ENCODE assay signal across 30 mouse cellular contexts in genomic region chr16:48418557-48418956, GRCm38 (mm10). TPM values are rescaled to one million over a fixed set of nuclear protein-coding genes. Genes with fewer than 3 reads are reported as not detected.
DNase-seq lines count a peak whose midpoint lies in the region; ATAC-seq and TF ChIP-seq lines count a peak whose summit lies in the region.
"Had no signal": no experiment of that assay in that cellular context is flagged by ENCODE, and none has a peak within 500 bp of the region (broad histone marks: within the 10 kb centered on the region; RNA-seq: fewer than 3 reads in every experiment).

No protein-coding gene starts in this region.

- H3K9me3 ChIP-seq in forebrain, embryonic 16.5 days (ENCODE audit: control insufficient read depth, low read length), result no peaks in the 10 kb centered on the region
- no peaks in the 10 kb centered on the region for H3K9me3 ChIP-seq in forebrain, embryonic 14.5 days (replicated peaks; ENCODE audit: control insufficient read depth, low read length)
- no peaks in the 10 kb centered on the region for H3K9me3 ChIP-seq in kidney, postnatal 0 days (replicated peaks; ENCODE audit: low read length)
- H3K9me3 ChIP-seq in lung, embryonic 14.5 days (ENCODE audit: low read depth, low read length), result no peaks in the 10 kb centered on the region
- no peaks in the 10 kb centered on the region for H3K9me3 ChIP-seq in lung, postnatal 0 days (ENCODE audit: low read length)
- H3K9me3 ChIP-seq: embryonic facial prominence, embryonic 13.5 days; embryonic facial prominence, embryonic 15.5 days; forebrain, embryonic 10.5 days; forebrain, embryonic 12.5 days; forebrain, embryonic 15.5 days; G1E had no signal

- H3K4me3 ChIP-seq in forebrain, embryonic 16.5 days (replicated peaks; ENCODE audit: low read length), result no peak overlapping the region
- no peak overlapping the region for H3K4me3 ChIP-seq in forebrain, embryonic 14.5 days (ENCODE audit: low read depth, low read length)
- no peak overlapping the region for H3K4me3 ChIP-seq in kidney, postnatal 0 days (replicated peaks; ENCODE audit: low read depth, low read length)
- H3K4me3 ChIP-seq in lung, embryonic 14.5 days (ENCODE audit: low read depth, low read length), result no peak overlapping the region
- no peak overlapping the region for H3K4me3 ChIP-seq in lung, postnatal 0 days (ENCODE audit: low read depth, low read length)
- H3K4me3 ChIP-seq: embryonic facial prominence, embryonic 13.5 days; embryonic facial prominence, embryonic 15.5 days; erythroblast, embryonic 14.5 days; forebrain, embryonic 10.5 days; forebrain, embryonic 12.5 days; forebrain, embryonic 15.5 days had no signal

- no peaks in the 10 kb centered on the region for H3K4me1 ChIP-seq in forebrain, embryonic 16.5 days (replicated peaks; ENCODE audit: control insufficient read depth, insufficient read depth, low read length)
- no peaks in the 10 kb centered on the region for H3K4me1 ChIP-seq in forebrain, embryonic 14.5 days (ENCODE audit: control insufficient read depth, insufficient read depth, low read length)
- H3K4me1 ChIP-seq in kidney, postnatal 0 days (replicated peaks; ENCODE audit: insufficient read depth, low read length), result no peaks in the 10 kb centered on the region
- H3K4me1 ChIP-seq in lung, embryonic 14.5 days (ENCODE audit: insufficient read depth), result no peaks in the 10 kb centered on the region
- H3K4me1 ChIP-seq in lung, postnatal 0 days (ENCODE audit: insufficient read depth, low read depth, low read length), result no peaks in the 10 kb centered on the region
- H3K4me1 ChIP-seq: embryonic facial prominence, embryonic 13.5 days; embryonic facial prominence, embryonic 15.5 days; forebrain, embryonic 10.5 days; forebrain, embryonic 12.5 days; forebrain, embryonic 15.5 days had no signal

- H3K27me3 ChIP-seq in forebrain, embryonic 16.5 days (replicated peaks; ENCODE audit: control insufficient read depth, insufficient read depth, low read length), result no peaks in the 10 kb centered on the region
- H3K27me3 ChIP-seq in forebrain, embryonic 14.5 days (replicated peaks; ENCODE audit: control insufficient read depth, insufficient read depth, low read length), result no peaks in the 10 kb centered on the region
- H3K27me3 ChIP-seq in kidney, postnatal 0 days (ENCODE audit: insufficient read depth, low read length), result no peaks in the 10 kb centered on the region
- H3K27me3 ChIP-seq in lung, embryonic 14.5 days (ENCODE audit: insufficient read depth, low read length), result no peaks in the 10 kb centered on the region
- no peaks in the 10 kb centered on the region for H3K27me3 ChIP-seq in lung, postnatal 0 days (replicated peaks; ENCODE audit: insufficient read depth, low read length)
- H3K27me3 ChIP-seq: CH12.LX; embryonic facial prominence, embryonic 13.5 days; embryonic facial prominence, embryonic 15.5 days; forebrain, embryonic 12.5 days; forebrain, embryonic 15.5 days had no signal

- no peak for TF ChIP-seq CTCF in kidney, postnatal 0 days (IDR thresholded peaks at IDR 0.05; ENCODE audit: low read depth)
- no peak for TF ChIP-seq CTCF in lung, embryonic 14.5 days (IDR thresholded peaks at IDR 0.05; ENCODE audit: low read depth)
- TF ChIP-seq CTCF in lung, postnatal 0 days (IDR thresholded peaks at IDR 0.05), result no peak

- WGBS in forebrain, embryonic 16.5 days, result 72% methylated on average over 3 of the region's 3 CpGs
- 85% methylated on average over 3 of the region's 3 CpGs for WGBS in forebrain, embryonic 14.5 days
- WGBS in kidney, postnatal 0 days, result 44% methylated on average over 3 of the region's 3 CpGs
- WGBS in lung, embryonic 14.5 days, result 40% methylated on average over 3 of the region's 3 CpGs
- 42% methylated on average over 3 of the region's 3 CpGs for WGBS in lung, postnatal 0 days

- ATAC-seq in forebrain, embryonic 16.5 days, result peak; percentile 20; the same call in 1 of the 2 replicates
- no peak for ATAC-seq in forebrain, embryonic 14.5 days
- ATAC-seq in kidney, postnatal 0 days (replicated peaks; ENCODE audit: low FRiP score, low read depth), result no peak
- peak; percentile 70; the same call in 1 of the 2 replicates for ATAC-seq in lung, embryonic 14.5 days (ENCODE audit: insufficient read depth)
- no peak for ATAC-seq in lung, postnatal 0 days
- ATAC-seq: CD4-positive, CD25-positive, alpha-beta regulatory T cell, adult 4 months; forebrain, embryonic 15.5 days had no signal

- H3K4me2 ChIP-seq in forebrain, embryonic 16.5 days (ENCODE audit: low read length), result no peak overlapping the region
- no peak overlapping the region for H3K4me2 ChIP-seq in forebrain, embryonic 14.5 days (ENCODE audit: low read length)
- H3K4me2 ChIP-seq in kidney, postnatal 0 days (ENCODE audit: low read length), result no peak overlapping the region
- no peak overlapping the region for H3K4me2 ChIP-seq in lung, embryonic 14.5 days
- no peak overlapping the region for H3K4me2 ChIP-seq in lung, postnatal 0 days (replicated peaks; ENCODE audit: low read depth, low read length)
- H3K4me2 ChIP-seq: embryonic facial prominence, embryonic 13.5 days; embryonic facial prominence, embryonic 15.5 days; forebrain, embryonic 12.5 days; forebrain, embryonic 15.5 days had no signal

- TF ChIP-seq EP300 in lung, postnatal 0 days (IDR thresholded peaks at IDR 0.05), result 0 out of 2 replicates have a peak, but pooled peaks have one; percentile 24

- no peak overlapping the region for H3K9ac ChIP-seq in forebrain, embryonic 16.5 days (replicated peaks; ENCODE audit: low read depth, low read length)
- H3K9ac ChIP-seq in forebrain, embryonic 14.5 days (ENCODE audit: low read length), result no peak overlapping the region
- no peak overlapping the region for H3K9ac ChIP-seq in kidney, postnatal 0 days (ENCODE audit: low read depth, low read length)
- H3K9ac ChIP-seq in lung, embryonic 14.5 days, result no peak overlapping the region
- H3K9ac ChIP-seq in lung, postnatal 0 days (replicated peaks; ENCODE audit: low read depth), result no peak overlapping the region
- H3K9ac ChIP-seq: embryonic facial prominence, embryonic 13.5 days; embryonic facial prominence, embryonic 15.5 days; forebrain, embryonic 12.5 days; forebrain, embryonic 15.5 days had no signal

- DNase-seq in forebrain, embryonic 14.5 days (ENCODE audit: low spot score), result no peak
- peak; percentile 36 for DNase-seq in kidney, postnatal 0 days (ENCODE audit: low spot score)
- no peak for DNase-seq in kidney, postnatal 4 days
- DNase-seq in lung, embryonic 14.5 days, result peak; percentile 68
- DNase-seq in lung, postnatal 36 days, result no peak
- DNase-seq in lung, postnatal 0 days (ENCODE audit: low spot score), result no peak
- DNase-seq in lung, postnatal 25 days (ENCODE audit: low spot score), result no peak
- DNase-seq: adrenal gland, adult 2 months; adrenal gland, postnatal 10 days; adrenal gland, postnatal 25 days; B cell, adult 2 months; cerebellum, adult 11 months; cerebellum, adult 18-20 months; cerebellum, adult 8-10 months; cerebellum, adult 9-11 months; cerebellum, postnatal 14 days; cerebellum, postnatal 36 days; embryo, embryonic 11 days had no signal

- no peaks in the 10 kb centered on the region for H3K36me3 ChIP-seq in forebrain, embryonic 16.5 days (ENCODE audit: control insufficient read depth, insufficient read depth)
- H3K36me3 ChIP-seq in forebrain, embryonic 14.5 days (ENCODE audit: control insufficient read depth, insufficient read depth, low read length), result no peaks in the 10 kb centered on the region
- H3K36me3 ChIP-seq in kidney, postnatal 0 days (ENCODE audit: insufficient read depth, low read length), result no peaks in the 10 kb centered on the region
- H3K36me3 ChIP-seq in lung, embryonic 14.5 days (ENCODE audit: insufficient read depth), result no peaks in the 10 kb centered on the region
- no peaks in the 10 kb centered on the region for H3K36me3 ChIP-seq in lung, postnatal 0 days (ENCODE audit: insufficient read depth, low read length)
- H3K36me3 ChIP-seq: embryonic facial prominence, embryonic 13.5 days; embryonic facial prominence, embryonic 15.5 days; forebrain, embryonic 10.5 days; forebrain, embryonic 12.5 days; forebrain, embryonic 15.5 days; G1E had no signal

- no peak overlapping the region for H3K27ac ChIP-seq in forebrain, embryonic 16.5 days (ENCODE audit: low read length)
- H3K27ac ChIP-seq in forebrain, embryonic 14.5 days (ENCODE audit: low read depth, low read length), result no peak overlapping the region
- H3K27ac ChIP-seq in kidney, postnatal 0 days, result no peak overlapping the region
- no peak overlapping the region for H3K27ac ChIP-seq in lung, embryonic 14.5 days (ENCODE audit: low read depth)
- H3K27ac ChIP-seq in lung, postnatal 0 days (ENCODE audit: low read length), result no peak overlapping the region
- H3K27ac ChIP-seq: embryonic facial prominence, embryonic 13.5 days; embryonic facial prominence, embryonic 15.5 days; forebrain, embryonic 10.5 days; forebrain, embryonic 12.5 days; forebrain, embryonic 15.5 days had no signal

RNA-seq across cellular contexts. Expression of gene Gm5485, which starts 6.3 kb away (rescaled TPM):
- not detected in 2 replicates for polyA plus RNA-seq in forebrain, embryonic 16.5 days (2015; fragmentation: Nextera tagmentation; extraction: Ambion mirVana)
- not detected in 2 replicates for polyA plus RNA-seq in forebrain, embryonic 14.5 days (2014; fragmentation: Nextera tagmentation; extraction: Ambion mirVana)
- polyA plus RNA-seq in kidney, postnatal 0 days (2015; fragmentation: Nextera tagmentation; extraction: Ambion mirVana), result 0.31 and 0.39 TPM in 2 replicates
- not detected in 2 replicates for polyA plus RNA-seq in lung, embryonic 14.5 days (2014; fragmentation: Nextera tagmentation; extraction: Ambion mirVana)
- polyA plus RNA-seq in lung, postnatal 0 days (2015; fragmentation: Nextera tagmentation; extraction: Ambion mirVana), result 0.20 and 0.46 TPM in 2 replicates
- polyA plus RNA-seq: adrenal gland, adult 2 months; brain, embryonic 14.5 days; CD4-positive, CD25-positive, alpha-beta regulatory T cell, adult 4 months; embryonic facial prominence, embryonic 11.5 days; embryonic facial prominence, embryonic 13.5 days; embryonic facial prominence, embryonic 15.5 days; erythroblast, embryonic 14.5 days; forebrain, embryonic 10.5 days; forebrain, embryonic 12.5 days; forebrain, embryonic 15.5 days; G1E had no signal

RNA-seq across cellular contexts. Expression of gene Morc1, which starts 12.5 kb away (rescaled TPM):
- 0.23 TPM in 1 of 2 replicates, not detected in the other for polyA plus RNA-seq in forebrain, embryonic 16.5 days (2015; fragmentation: Nextera tagmentation; extraction: Ambion mirVana)
- 0.08 TPM in 1 of 2 replicates, not detected in the other for polyA plus RNA-seq in forebrain, embryonic 14.5 days (2014; fragmentation: Nextera tagmentation; extraction: Ambion mirVana)
- polyA plus RNA-seq in kidney, postnatal 0 days (2015; fragmentation: Nextera tagmentation; extraction: Ambion mirVana), result 0.05 and 0.08 TPM in 2 replicates
- polyA plus RNA-seq in lung, embryonic 14.5 days (2014; fragmentation: Nextera tagmentation; extraction: Ambion mirVana), result 0.09 and 0.20 TPM in 2 replicates
- polyA plus RNA-seq in lung, postnatal 0 days (2015; fragmentation: Nextera tagmentation; extraction: Ambion mirVana), result 0.74 and 0.91 TPM in 2 replicates
- polyA plus RNA-seq: adrenal gland, adult 2 months; embryonic facial prominence, embryonic 11.5 days; embryonic facial prominence, embryonic 13.5 days; erythroblast, embryonic 14.5 days; forebrain, embryonic 10.5 days; forebrain, embryonic 12.5 days; forebrain, embryonic 15.5 days; G1E had no signal

Comparison
In these comparisons a context has a peak if more than half of its experiments do, and no peak if none do; other contexts are left out.
1. ATAC-seq: peak in forebrain, embryonic 16.5 days (single experiment) and lung, embryonic 14.5 days (single experiment); none in forebrain, embryonic 14.5 days (single experiment), kidney, postnatal 0 days (single experiment) and lung, postnatal 0 days (single experiment).
2. DNase-seq: peak in kidney, postnatal 0 days (single experiment) and lung, embryonic 14.5 days (single experiment); none in forebrain, embryonic 14.5 days (single experiment), kidney, postnatal 4 days (0 of 2), lung, postnatal 36 days (single experiment), lung, postnatal 0 days (single experiment) and lung, postnatal 25 days (single experiment).